Mouse (Mus musculus): ENCODE measurements around the gene Dlg2. TPM values are rescaled to one million over a fixed set of nuclear protein-coding genes. Genes with fewer than 3 reads are reported as not detected.

The Dlg2 gene
- total RNA-seq, 2 experiments from 2014 or later, result 0.97 to 1.1 TPM

GRCm38 (mm10) chr7:90539481-90540402 is 63.3 kb downstream of the Dlg2 start:
- no peak for ATAC-seq (replicated peaks; ENCODE audit: poor library complexity, severe bottlenecking)

- no peak for ATAC-seq (replicated peaks; ENCODE audit: poor library complexity, severe bottlenecking)
Observed at GRCm38 (mm10) chr7:90540811-90541323, 64.4 kb downstream of the Dlg2 start.

GRCm38 (mm10) chr7:90553399-90553798 is 76.9 kb downstream of the Dlg2 start:
- ATAC-seq (replicated peaks; ENCODE audit: poor library complexity, severe bottlenecking), result no peak

- ATAC-seq (replicated peaks; ENCODE audit: poor library complexity, severe bottlenecking), result no peak
Observed at GRCm38 (mm10) chr7:90554421-90554820, 77.9 kb downstream of the Dlg2 start.

GRCm38 (mm10) chr7:90569130-90569529 is 92.7 kb downstream of the Dlg2 start:
- no peak for ATAC-seq (replicated peaks; ENCODE audit: poor library complexity, severe bottlenecking)

DNA sequence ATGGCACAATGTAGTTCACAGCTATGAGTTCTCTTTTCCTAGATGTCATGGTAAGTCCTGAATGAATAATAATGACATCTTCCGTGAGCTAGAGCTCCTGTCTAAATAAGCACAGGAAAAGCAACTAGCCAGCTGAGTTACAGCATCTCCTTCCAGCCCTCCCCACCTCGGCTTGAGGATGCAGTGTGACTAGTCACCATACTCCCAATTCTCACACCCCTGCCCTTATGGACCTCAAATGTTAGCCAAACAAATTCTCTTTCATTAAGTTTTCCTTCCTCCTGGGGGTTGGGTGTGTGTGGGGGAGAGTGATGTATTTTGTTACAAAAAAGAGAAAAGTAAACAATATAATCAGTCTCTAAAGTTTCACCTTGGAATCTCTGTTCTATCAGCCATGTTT is 111.3 kb downstream of the Dlg2 start:
- no peak for ATAC-seq (replicated peaks; ENCODE audit: poor library complexity, severe bottlenecking)

DNA sequence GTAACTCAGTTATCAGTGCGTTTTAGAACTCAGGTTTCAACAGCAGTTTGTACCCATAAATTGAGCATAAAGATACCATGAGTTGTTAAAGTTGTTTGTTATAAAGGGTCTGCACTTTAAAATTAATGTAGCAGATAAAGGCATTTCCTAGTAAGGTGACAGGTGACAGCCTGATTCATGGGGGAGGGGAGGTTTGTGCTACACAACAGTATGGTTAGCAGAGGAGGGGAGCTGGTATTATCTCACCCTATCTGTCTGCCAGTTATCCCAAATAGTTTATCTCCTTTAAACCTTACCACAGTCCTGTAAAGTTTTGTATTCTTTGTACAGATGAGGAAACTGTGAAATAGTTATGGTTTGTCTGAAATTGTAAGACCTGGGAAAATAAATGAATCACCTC is 111.8 kb downstream of the Dlg2 start:
- ATAC-seq (replicated peaks; ENCODE audit: poor library complexity, severe bottlenecking), result no peak

DNA sequence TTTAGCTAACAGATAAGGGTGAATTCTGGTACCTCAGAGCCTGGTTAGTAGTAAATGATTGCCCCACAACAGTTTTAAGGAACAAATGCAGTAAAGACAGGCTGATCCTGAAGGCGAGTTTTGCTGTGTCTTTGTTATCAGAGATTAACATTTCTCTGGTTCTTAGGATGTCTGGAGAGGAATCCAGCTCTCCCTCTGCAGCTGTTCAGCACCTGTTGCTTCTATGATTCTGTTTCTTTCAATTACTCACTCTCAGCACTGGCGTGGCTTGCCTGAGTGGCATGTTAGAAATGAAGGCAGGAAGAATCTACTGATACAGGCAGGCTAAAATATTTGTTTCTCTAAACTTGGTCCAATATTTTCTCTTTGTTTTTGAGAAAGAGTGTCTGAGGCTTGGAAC is 133.3 kb downstream of the Dlg2 start:
- ATAC-seq (replicated peaks; ENCODE audit: poor library complexity, severe bottlenecking), result no peak

GRCm38 (mm10) chr7:90630546-90630945 is 154.1 kb downstream of the Dlg2 start:
- ATAC-seq (replicated peaks; ENCODE audit: poor library complexity, severe bottlenecking), result no peak

DNA sequence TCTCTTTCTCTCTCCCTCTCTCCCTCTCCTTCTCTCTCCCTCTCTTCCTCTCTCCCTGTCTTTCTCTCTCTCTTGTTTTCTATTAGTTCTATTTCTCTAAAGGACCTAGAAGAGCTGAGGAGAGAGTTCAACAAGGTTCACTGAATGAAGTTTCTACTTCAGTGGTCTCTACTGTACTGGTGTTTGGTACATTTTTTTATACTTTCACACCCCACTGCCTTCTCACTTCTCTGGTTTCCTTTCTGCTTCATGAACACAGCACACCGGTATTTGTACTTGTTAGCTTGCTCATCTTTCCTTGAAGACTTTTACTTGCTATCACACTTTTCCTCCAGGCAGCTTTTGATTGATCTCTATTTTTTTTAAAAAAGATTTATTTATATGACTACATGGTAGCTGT is 173.0 kb downstream of the Dlg2 start:
- no peak for ATAC-seq (replicated peaks; ENCODE audit: poor library complexity, severe bottlenecking)

DNA sequence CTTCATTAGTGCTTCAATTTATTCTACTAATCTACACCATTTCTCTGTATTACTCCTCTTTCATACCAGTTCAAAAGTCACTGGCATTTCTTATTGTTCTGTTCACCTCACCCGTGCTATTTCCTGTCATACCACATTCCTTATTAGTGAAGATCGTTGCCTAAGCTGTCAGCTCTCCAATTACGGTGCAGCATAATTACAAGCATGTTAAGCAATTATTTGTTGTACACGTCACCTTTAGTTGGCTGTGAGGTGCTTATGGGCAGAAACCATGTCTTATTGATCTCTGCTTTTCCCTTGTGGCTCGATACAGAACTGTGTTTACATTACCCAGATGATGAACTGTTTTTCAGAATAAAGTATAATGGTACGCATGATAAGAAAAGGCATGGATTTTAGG is 174.7 kb downstream of the Dlg2 start:
- ATAC-seq (replicated peaks; ENCODE audit: poor library complexity, severe bottlenecking), result no peak

- ATAC-seq (replicated peaks; ENCODE audit: poor library complexity, severe bottlenecking), result no peak
Observed at GRCm38 (mm10) chr7:90651611-90652010, 175.1 kb downstream of the Dlg2 start.

DNA sequence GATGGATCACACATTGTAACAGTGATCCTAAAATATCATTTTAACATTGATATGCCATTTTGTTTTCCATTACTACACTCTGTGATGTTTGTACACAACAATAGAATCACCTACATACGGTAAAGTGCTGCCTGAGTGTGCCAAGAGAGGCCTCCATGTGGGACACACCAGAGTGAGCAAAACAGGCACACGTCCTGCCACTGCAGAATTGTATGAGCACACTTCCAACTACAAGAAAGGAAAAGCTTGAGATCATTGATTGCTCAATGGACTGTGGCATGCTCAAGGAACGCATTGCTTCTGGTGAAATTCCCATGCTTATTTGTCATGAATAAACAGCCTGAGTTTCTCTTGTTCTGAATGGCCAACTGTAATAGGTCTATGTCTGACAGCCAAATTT is 182.1 kb downstream of the Dlg2 start:
- no peak for ATAC-seq (replicated peaks; ENCODE audit: poor library complexity, severe bottlenecking)

DNA sequence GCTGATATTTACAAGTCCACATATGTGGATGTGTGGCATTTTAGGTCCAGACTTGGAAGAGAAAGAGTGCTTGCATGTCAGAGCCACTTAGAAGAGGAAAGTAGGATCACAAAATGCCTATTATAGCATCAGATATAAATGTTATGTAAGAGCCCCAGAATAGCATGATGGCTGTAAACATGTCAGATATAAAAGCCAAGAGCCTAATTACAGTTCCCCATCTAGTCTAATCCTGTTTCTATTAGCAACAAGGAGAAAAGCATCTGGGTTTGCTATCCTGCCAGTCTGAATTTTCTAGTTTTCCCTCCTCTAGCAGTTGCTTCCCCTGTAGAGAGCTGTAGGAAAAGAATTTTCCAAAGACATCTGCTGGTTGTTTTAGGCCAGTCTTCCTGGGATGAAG is 217.6 kb downstream of the Dlg2 start:
- ATAC-seq (replicated peaks; ENCODE audit: poor library complexity, severe bottlenecking), result no peak

DNA sequence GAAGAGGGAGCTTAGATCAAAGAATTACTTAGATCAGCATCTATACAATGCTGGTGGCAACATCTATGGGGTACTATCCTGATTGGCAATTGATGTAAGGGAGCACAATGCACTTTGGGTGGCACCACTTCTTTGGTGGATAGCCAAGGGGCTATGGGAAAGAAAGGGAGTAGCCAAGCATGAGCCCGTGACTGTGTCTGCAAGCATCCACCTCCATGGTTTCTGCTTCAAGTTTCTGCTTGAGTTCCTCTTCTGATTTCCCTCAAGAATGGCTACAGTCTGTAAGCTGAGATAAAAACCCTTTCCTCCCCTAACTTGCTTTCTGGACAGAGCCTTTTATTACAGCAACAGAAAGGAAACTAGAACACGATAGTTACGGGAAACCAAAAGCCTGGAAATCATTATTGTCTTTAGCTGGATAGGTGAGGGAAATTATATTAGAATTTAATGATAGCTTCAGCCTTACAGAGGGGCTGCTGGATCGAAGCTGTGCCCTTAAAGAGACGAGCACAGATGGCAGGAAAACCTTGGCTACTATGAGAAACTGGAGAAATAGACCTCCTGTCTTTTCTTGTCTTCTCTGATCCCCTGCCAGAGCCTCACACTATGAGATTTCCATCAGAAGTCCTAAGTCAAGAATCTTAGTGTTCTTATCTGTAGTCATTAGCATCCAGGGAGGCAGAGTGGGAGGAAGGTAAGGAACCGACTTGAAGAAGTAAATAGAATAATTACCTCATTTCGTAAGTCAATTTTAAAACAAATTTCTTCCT is 219.9 kb downstream of the Dlg2 start:
- no peak for ATAC-seq (replicated peaks; ENCODE audit: poor library complexity, severe bottlenecking)

- ATAC-seq (replicated peaks; ENCODE audit: poor library complexity, severe bottlenecking), result no peak
Observed at GRCm38 (mm10) chr7:90703163-90703852, 226.8 kb downstream of the Dlg2 start.

DNA sequence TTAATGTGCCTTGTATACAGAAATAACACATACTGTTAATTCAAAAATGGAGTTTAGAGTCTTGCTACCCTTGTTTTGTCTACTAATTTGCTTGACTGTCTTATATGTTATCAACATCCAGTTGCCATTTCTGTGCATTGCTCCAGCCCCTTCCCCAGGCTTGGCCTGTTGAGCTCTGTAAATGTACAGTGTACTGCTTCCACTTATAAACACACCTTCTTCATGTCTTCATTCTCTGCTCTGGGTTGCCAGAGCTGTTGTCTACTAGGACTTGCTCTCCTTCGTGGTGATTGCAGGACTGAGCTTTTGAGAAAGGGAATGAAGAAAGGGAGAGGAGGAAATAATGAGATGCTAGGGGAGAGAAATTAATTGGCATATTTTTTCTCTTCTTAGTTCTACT is 227.5 kb downstream of the Dlg2 start:
- ATAC-seq (replicated peaks; ENCODE audit: poor library complexity, severe bottlenecking), result no peak

GRCm38 (mm10) chr7:90734086-90734485 is 257.6 kb downstream of the Dlg2 start:
- no peak for ATAC-seq (replicated peaks; ENCODE audit: poor library complexity, severe bottlenecking)

GRCm38 (mm10) chr7:90736369-90736768 is 259.9 kb downstream of the Dlg2 start:
- ATAC-seq (replicated peaks; ENCODE audit: poor library complexity, severe bottlenecking), result no peak

- no peak for ATAC-seq (replicated peaks; ENCODE audit: poor library complexity, severe bottlenecking)
Observed at GRCm38 (mm10) chr7:90748636-90749035, 272.2 kb downstream of the Dlg2 start.

- no peak for ATAC-seq (replicated peaks; ENCODE audit: poor library complexity, severe bottlenecking)
Observed at GRCm38 (mm10) chr7:90787945-90788344, 311.5 kb downstream of the Dlg2 start.

Measured in granulocyte monocyte progenitor cell, adult 5-6 weeks (primary cell).